Mouse (Mus musculus) layer of hippocampus, adult 9-11 months (tissue): ENCODE measurements around the gene Mrnip.

Experiments used
- DNase-seq: peaks from one replicate; pipeline ENCODE4 v3.0.0; 2022

The Mrnip gene

GRCm38 (mm10) chr11:50161578-50162304, 12.5 kb upstream of the Mrnip start:
- DNase-seq = no peak

- no peak for DNase-seq
Measured at GRCm38 (mm10) chr11:50162338-50163050, 11.8 kb upstream of the Mrnip start.

GRCm38 (mm10) chr11:50168352-50168751, 5.9 kb upstream of the Mrnip start:
- no peak for DNase-seq

- peak; percentile 98 for DNase-seq
Measured at GRCm38 (mm10) chr11:50174730-50175187, 515 bp downstream of the Mrnip start.

GRCm38 (mm10) chr11:50176351-50176750, 2.1 kb downstream of the Mrnip start:
- DNase-seq = no peak

GRCm38 (mm10) chr11:50177111-50177510, 2.9 kb downstream of the Mrnip start:
- no peak for DNase-seq

- no peak for DNase-seq
Measured at GRCm38 (mm10) chr11:50178532-50179488, 4.6 kb downstream of the Mrnip start.

- no peak for DNase-seq
Measured at GRCm38 (mm10) chr11:50180478-50181231, 6.4 kb downstream of the Mrnip start.

GRCm38 (mm10) chr11:50182702-50183101, 8.5 kb downstream of the Mrnip start:
- DNase-seq = no peak

GRCm38 (mm10) chr11:50184788-50185187, 10.5 kb downstream of the Mrnip start:
- no peak for DNase-seq

- no peak for DNase-seq
Measured at GRCm38 (mm10) chr11:50188682-50189081, 14.4 kb downstream of the Mrnip start.

- DNase-seq = no peak
Measured at GRCm38 (mm10) chr11:50190362-50190761, 16.1 kb downstream of the Mrnip start.

- no peak for DNase-seq
Measured at GRCm38 (mm10) chr11:50192278-50192677, 18.0 kb downstream of the Mrnip start.

- DNase-seq = no peak
Measured at GRCm38 (mm10) chr11:50194070-50194469, 19.8 kb downstream of the Mrnip start.

GRCm38 (mm10) chr11:50194793-50195192, 20.5 kb downstream of the Mrnip start:
- no peak for DNase-seq

GRCm38 (mm10) chr11:50197500-50197899, 23.3 kb downstream of the Mrnip start:
- no peak for DNase-seq

GRCm38 (mm10) chr11:50198219-50198846, 24.1 kb downstream of the Mrnip start:
- no peak for DNase-seq

- no peak for DNase-seq
Measured at GRCm38 (mm10) chr11:50198916-50199315, 24.7 kb downstream of the Mrnip start.

- no peak for DNase-seq
Measured at GRCm38 (mm10) chr11:50200613-50201012, 26.4 kb downstream of the Mrnip start.

GRCm38 (mm10) chr11:50201590-50201989, 27.3 kb downstream of the Mrnip start:
- DNase-seq = no peak

- no peak for DNase-seq
Measured at GRCm38 (mm10) chr11:50203302-50203827, 29.1 kb downstream of the Mrnip start.

- no peak for DNase-seq
Measured at GRCm38 (mm10) chr11:50205434-50205833, 31.2 kb downstream of the Mrnip start.
